26 mouse cellular contexts compared by ENCODE assay signal in genomic region chr2:144783190-144783589, GRCm38 (mm10). TPM values are rescaled to one million over a fixed set of nuclear protein-coding genes. Genes with fewer than 3 reads are reported as not detected.
"Had no signal": no experiment of that assay in that cellular context is flagged by ENCODE, and none has a peak within 500 bp of the region (broad histone marks: within the 10 kb centered on the region; RNA-seq: fewer than 3 reads in every experiment).

No protein-coding gene starts in this region.

- H3K4me1 ChIP-seq: liver, embryonic 13.5 days; midbrain, embryonic 12.5 days; midbrain, embryonic 15.5 days; neural tube, embryonic 12.5 days had no signal

- H3K4me3 ChIP-seq: kidney, embryonic 15.5 days; liver, embryonic 13.5 days; midbrain, embryonic 12.5 days; midbrain, embryonic 15.5 days; neural tube, embryonic 12.5 days; neural tube, embryonic 15.5 days had no signal

- H3K36me3 ChIP-seq: kidney, embryonic 15.5 days; liver, embryonic 13.5 days; midbrain, embryonic 12.5 days; midbrain, embryonic 15.5 days; neural tube, embryonic 12.5 days; neural tube, embryonic 15.5 days had no signal

- H3K27me3 ChIP-seq: kidney, embryonic 15.5 days; liver, embryonic 13.5 days; midbrain, embryonic 12.5 days; midbrain, embryonic 15.5 days; neural tube, embryonic 12.5 days; neural tube, embryonic 15.5 days had no signal

- H3K9ac ChIP-seq: kidney, embryonic 15.5 days; liver, embryonic 13.5 days; midbrain, embryonic 12.5 days; midbrain, embryonic 15.5 days; neural tube, embryonic 12.5 days; neural tube, embryonic 15.5 days had no signal

- ATAC-seq: intestine, postnatal 0 days; midbrain, embryonic 15.5 days had no signal

- H3K27ac ChIP-seq: kidney, embryonic 15.5 days; liver, embryonic 13.5 days; macrophage; midbrain, embryonic 12.5 days; midbrain, embryonic 15.5 days; neural tube, embryonic 12.5 days; neural tube, embryonic 15.5 days; stomach, postnatal 0 days had no signal

- H3K4me2 ChIP-seq: kidney, embryonic 15.5 days; liver, embryonic 13.5 days; midbrain, embryonic 12.5 days; midbrain, embryonic 15.5 days; neural tube, embryonic 12.5 days; neural tube, embryonic 15.5 days had no signal

- DNase-seq: liver, embryonic 13.5 days; right cerebral cortex, adult 18-20 months; right cerebral cortex, postnatal 14 days; right cerebral cortex, postnatal 4 days; thymus, adult 2 months; thymus, postnatal 14 days; thymus, postnatal 4 days had no signal

- H3K9me3 ChIP-seq: kidney, embryonic 15.5 days; liver, embryonic 13.5 days; midbrain, embryonic 12.5 days; midbrain, embryonic 15.5 days; neural tube, embryonic 12.5 days; neural tube, embryonic 15.5 days had no signal

RNA-seq across cellular contexts. Expression of gene Scp2d1, which starts 40.3 kb away (rescaled TPM):
- total RNA-seq: layer of hippocampus, adult 18-20 months; layer of hippocampus, postnatal 14 days; left cerebral cortex, adult 8-10 months; left cerebral cortex, postnatal 25 days; liver, adult 2 months; megakaryocyte, adult 5-6 weeks had no signal
- polyA plus RNA-seq: intestine, embryonic 14.5 days; intestine, postnatal 0 days; kidney, embryonic 15.5 days; limb, embryonic 11.5 days; limb, embryonic 14.5 days; liver, adult 2 months; liver, embryonic 13.5 days; liver, embryonic 16.5 days; macrophage; midbrain, embryonic 12.5 days; midbrain, embryonic 15.5 days; neural tube, embryonic 12.5 days; neural tube, embryonic 15.5 days; stomach, embryonic 14.5 days; stomach, postnatal 0 days; thymus, adult 2 months had no signal
